Mouse (Mus musculus) hindbrain, embryonic 15.5 days (tissue): ENCODE measurements at regions not wholly inside any gene's neighbourhood (a gene's known extent, or its start where the extent isn't known, plus 50 kb on each side); places are given as distances from the start of the nearest gene placed in this dataset.

ENCODE experiments used
- ATAC-seq: fragments of 200-750 bp; cut with Nextera tagmentation; 2 replicates; pipeline ENCODE4 v1.8.0; 2017; ENCODE audit warnings: low read depth, moderate number of reproducible peaks, moderate TSS enrichment; ENCODE audit not compliant: low FRiP score
- H3K27ac ChIP-seq: fragments of 300-500 bp; sonication (generic); replicated peaks from 2 replicates; pipeline ENCODE4 v1.5.1; 2015; ENCODE audit warnings: mild to moderate bottlenecking, inconsistent platforms
- H3K27me3 ChIP-seq: fragments of 300-500 bp; sonication (generic); 2 replicates; pipeline ENCODE4 v1.6.1; 2015; ENCODE audit warnings: control low read depth, inconsistent platforms
- H3K36me3 ChIP-seq: fragments of 300-500 bp; sonication (generic); 2 replicates; pipeline ENCODE4 v1.6.1; 2015; ENCODE audit warnings: control low read depth, inconsistent platforms
- H3K4me1 ChIP-seq: fragments of 300-500 bp; sonication (generic); replicated peaks from 2 replicates; pipeline ENCODE4 v1.6.1; 2015; ENCODE audit warnings: control low read depth, inconsistent platforms
- H3K4me2 ChIP-seq: fragments of 300-500 bp; sonication (generic); 2 replicates; pipeline ENCODE4 v1.6.1; 2015; ENCODE audit warnings: moderate library complexity, mild to moderate bottlenecking, inconsistent platforms
- H3K4me3 ChIP-seq: fragments of 300-500 bp; sonication (generic); 2 replicates; pipeline ENCODE4 v1.5.1; 2015; ENCODE audit warnings: mild to moderate bottlenecking, inconsistent platforms
- H3K9ac ChIP-seq: fragments of 300-500 bp; sonication (generic); 2 replicates; pipeline ENCODE4 v1.6.1; 2015; ENCODE audit warnings: inconsistent platforms
- H3K9me3 ChIP-seq: fragments of 300-500 bp; sonication (generic); 2 replicates; pipeline ENCODE4 v1.6.1; 2016; ENCODE audit warnings: control low read depth, inconsistent platforms
- WGBS: fragments of 180-500 bp; shearing (Covaris S2); methylation state at CpG from one replicate; pipeline ENCODE4 v1.1.7; 2015; 5-methylcytosine and 5-hydroxymethylcytosine counted together

- no peaks in the 10 kb centered on the region for H3K4me1 ChIP-seq
- no peak for ATAC-seq
- H3K4me3 ChIP-seq = no peak overlapping the region
- H3K27ac ChIP-seq = no peak overlapping the region
- no peaks in the 10 kb centered on the region for H3K27me3 ChIP-seq
- no peaks in the 10 kb centered on the region for H3K9me3 ChIP-seq
- no peak overlapping the region for H3K4me2 ChIP-seq
- no peaks in the 10 kb centered on the region for H3K36me3 ChIP-seq
- H3K9ac ChIP-seq = no peak overlapping the region
- WGBS = 75% methylated on average over 2 of the region's 2 CpGs
Measured at GRCm38 (mm10) chr13:110756877-110757276, 362.0 kb downstream of the Plk2 start.

GRCm38 (mm10) chr13:110769210-110769609 lies 374.4 kb downstream of the Plk2 start:
- Histone ChIP-seq H3K27ac (no peak overlapping the region), H3K9me3 (no peaks in the 10 kb centered on the region), H3K4me1 (no peaks in the 10 kb centered on the region), H3K4me3 (no peak overlapping the region), H3K9ac (no peak overlapping the region), H3K36me3 (no peaks in the 10 kb centered on the region), H3K27me3 (no peaks in the 10 kb centered on the region), H3K4me2 (no peak overlapping the region)
- ATAC-seq = no peak

GRCm38 (mm10) chr13:110775251-110775650 lies 380.4 kb downstream of the Plk2 start:
- no peak overlapping the region for H3K4me2 ChIP-seq
- H3K4me1 ChIP-seq = no peaks in the 10 kb centered on the region
- H3K9ac ChIP-seq = no peak overlapping the region
- H3K9me3 ChIP-seq = no peaks in the 10 kb centered on the region
- H3K27me3 ChIP-seq = no peaks in the 10 kb centered on the region
- no peak for ATAC-seq
- no peak overlapping the region for H3K4me3 ChIP-seq
- no peak overlapping the region for H3K27ac ChIP-seq
- no peaks in the 10 kb centered on the region for H3K36me3 ChIP-seq

- H3K9me3 ChIP-seq = no peaks in the 10 kb centered on the region
- WGBS = 81% methylated on average over 12 of the region's 12 CpGs
- no peak overlapping the region for H3K4me2 ChIP-seq
- H3K4me3 ChIP-seq = no peak overlapping the region
- no peak overlapping the region for H3K27ac ChIP-seq
- ATAC-seq = no peak
- H3K36me3 ChIP-seq = no peaks in the 10 kb centered on the region
- H3K27me3 ChIP-seq = no peaks in the 10 kb centered on the region
- H3K4me1 ChIP-seq = no peaks in the 10 kb centered on the region
- H3K9ac ChIP-seq = no peak overlapping the region
Measured at GRCm38 (mm10) chr13:110784162-110784785, 389.4 kb downstream of the Plk2 start.

GRCm38 (mm10) chr13:110784822-110785221 lies 390.0 kb downstream of the Plk2 start:
- H3K36me3 ChIP-seq = no peaks in the 10 kb centered on the region
- H3K9ac ChIP-seq = no peak overlapping the region
- no peaks in the 10 kb centered on the region for H3K9me3 ChIP-seq
- ATAC-seq = no peak
- H3K27me3 ChIP-seq = no peaks in the 10 kb centered on the region
- WGBS = 86% methylated on average over 5 of the region's 5 CpGs
- no peak overlapping the region for H3K4me3 ChIP-seq
- no peak overlapping the region for H3K27ac ChIP-seq
- H3K4me1 ChIP-seq = no peaks in the 10 kb centered on the region
- H3K4me2 ChIP-seq = no peak overlapping the region

GRCm38 (mm10) chr13:110798313-110798712 lies 403.5 kb downstream of the Plk2 start:
- H3K36me3 ChIP-seq = no peaks in the 10 kb centered on the region
- no peak overlapping the region for H3K9ac ChIP-seq
- no peaks in the 10 kb centered on the region for H3K27me3 ChIP-seq
- no peak for ATAC-seq
- H3K4me1 ChIP-seq = no peaks in the 10 kb centered on the region
- H3K27ac ChIP-seq = no peak overlapping the region
- H3K4me2 ChIP-seq = no peak overlapping the region
- no peaks in the 10 kb centered on the region for H3K9me3 ChIP-seq
- no peak overlapping the region for H3K4me3 ChIP-seq
- WGBS = 63% methylated on average over 7 of the region's 7 CpGs

- whole genome bisulfite sequencing = 88% methylated on average over 6 of the region's 6 CpGs
- H3K9me3 ChIP-seq = no peaks in the 10 kb centered on the region
- H3K4me2 ChIP-seq = no peak overlapping the region
- ATAC-seq = no peak
- no peaks in the 10 kb centered on the region for H3K4me1 ChIP-seq
- no peak overlapping the region for H3K9ac ChIP-seq
- H3K27ac ChIP-seq = no peak overlapping the region
- no peak overlapping the region for H3K4me3 ChIP-seq
- H3K27me3 ChIP-seq = no peaks in the 10 kb centered on the region
- H3K36me3 ChIP-seq = no peaks in the 10 kb centered on the region
Measured at GRCm38 (mm10) chr13:110802841-110803240, 408.0 kb downstream of the Plk2 start.

- no peaks in the 10 kb centered on the region for H3K4me1 ChIP-seq
- no peak overlapping the region for H3K4me3 ChIP-seq
- H3K9me3 ChIP-seq = no peaks in the 10 kb centered on the region
- ATAC-seq = no peak
- WGBS = 78% methylated on average over 6 of the region's 6 CpGs
- no peaks in the 10 kb centered on the region for H3K27me3 ChIP-seq
- H3K4me2 ChIP-seq = no peak overlapping the region
- no peak overlapping the region for H3K27ac ChIP-seq
- H3K36me3 ChIP-seq = no peaks in the 10 kb centered on the region
- H3K9ac ChIP-seq = no peak overlapping the region
Measured at GRCm38 (mm10) chr13:110812401-110812800, 417.6 kb downstream of the Plk2 start.

- Histone ChIP-seq H3K36me3 (no peaks in the 10 kb centered on the region), H3K27ac (no peak overlapping the region), H3K4me3 (no peak overlapping the region), H3K27me3 (no peaks in the 10 kb centered on the region), H3K4me2 (no peak overlapping the region), H3K9me3 (no peaks in the 10 kb centered on the region), H3K4me1 (no peaks in the 10 kb centered on the region), H3K9ac (no peak overlapping the region)
- 50% methylated on average over 1 of the region's 1 CpGs for WGBS
- ATAC-seq = no peak
Measured at GRCm38 (mm10) chr13:110814066-110814465, 419.2 kb downstream of the Plk2 start.

- Histone ChIP-seq H3K27me3 (no peaks in the 10 kb centered on the region), H3K4me2 (no peak overlapping the region), H3K27ac (no peak overlapping the region), H3K36me3 (no peaks in the 10 kb centered on the region), H3K9me3 (no peaks in the 10 kb centered on the region), H3K4me1 (no peaks in the 10 kb centered on the region), H3K4me3 (no peak overlapping the region), H3K9ac (no peak overlapping the region)
- no peak for ATAC-seq
- 19% methylated on average over 2 of the region's 2 CpGs for WGBS
Measured at GRCm38 (mm10) chr13:110819301-110819862, 424.5 kb downstream of the Plk2 start.

GRCm38 (mm10) chr13:110824878-110825277 lies 429.9 kb upstream of the Actbl2 start:
- Histone ChIP-seq H3K4me3 (no peak overlapping the region), H3K27me3 (no peaks in the 10 kb centered on the region), H3K4me2 (no peak overlapping the region), H3K4me1 (no peaks in the 10 kb centered on the region), H3K36me3 (no peaks in the 10 kb centered on the region), H3K9ac (no peak overlapping the region), H3K27ac (no peak overlapping the region), H3K9me3 (no peaks in the 10 kb centered on the region)
- 93% methylated on average over 9 of the region's 9 CpGs for WGBS
- ATAC-seq = no peak

- 81% methylated on average over 5 of the region's 5 CpGs for WGBS
- Histone ChIP-seq H3K9me3 (no peaks in the 10 kb centered on the region), H3K27ac (no peak overlapping the region), H3K36me3 (no peaks in the 10 kb centered on the region), H3K9ac (no peak overlapping the region), H3K4me1 (no peaks in the 10 kb centered on the region), H3K4me3 (no peak overlapping the region), H3K27me3 (no peaks in the 10 kb centered on the region), H3K4me2 (no peak overlapping the region)
- ATAC-seq = no peak
Measured at GRCm38 (mm10) chr13:110832442-110832841, 422.4 kb upstream of the Actbl2 start.

- 41% methylated on average over 7 of the region's 7 CpGs for WGBS
- H3K4me2 ChIP-seq = no peak overlapping the region
- no peaks in the 10 kb centered on the region for H3K36me3 ChIP-seq
- H3K9ac ChIP-seq = no peak overlapping the region
- no peak for ATAC-seq
- no peaks in the 10 kb centered on the region for H3K9me3 ChIP-seq
- no peaks in the 10 kb centered on the region for H3K27me3 ChIP-seq
- H3K27ac ChIP-seq = no peak overlapping the region
- H3K4me1 ChIP-seq = no peaks in the 10 kb centered on the region
- no peak overlapping the region for H3K4me3 ChIP-seq
Measured at GRCm38 (mm10) chr13:110836936-110837335, 417.9 kb upstream of the Actbl2 start.
